Mouse (Mus musculus) forebrain, postnatal 0 days (tissue): ENCODE measurements around the gene Wdr19. TPM values are rescaled to one million over a fixed set of nuclear protein-coding genes. Genes with fewer than 3 reads are reported as not detected.

ENCODE experiments used
- ATAC-seq: fragments of 200-750 bp; cut with Nextera tagmentation; 2 replicates; pipeline ENCODE4 v1.8.0; 2017; ENCODE audit warnings: mild to moderate bottlenecking, moderate library complexity
- DNase-seq: peaks from one replicate; pipeline ENCODE4 v3.0.0-alpha.2; 2015
- H3K27ac ChIP-seq: fragments of 300-500 bp; sonication (generic); 2 replicates; pipeline ENCODE4 v1.5.1; 2014; ENCODE audit warnings: low read depth, mild to moderate bottlenecking, antibody characterized with exemption, low read length, moderate library complexity, mixed read lengths
- H3K27me3 ChIP-seq: fragments of 300-500 bp; sonication (generic); 2 replicates; pipeline ENCODE4 v1.6.1; 2014; ENCODE audit warnings: mild to moderate bottlenecking, low read length, mixed read lengths; ENCODE audit not compliant: insufficient read depth
- H3K36me3 ChIP-seq: fragments of 300-500 bp; sonication (generic); 2 replicates; pipeline ENCODE4 v1.6.1; 2014; ENCODE audit warnings: mild to moderate bottlenecking, moderate library complexity; ENCODE audit not compliant: insufficient read depth
- H3K4me1 ChIP-seq: fragments of 300-500 bp; sonication (generic); 2 replicates; pipeline ENCODE4 v1.6.1; 2014; ENCODE audit warnings: antibody characterized with exemption; ENCODE audit not compliant: insufficient read depth
- H3K4me2 ChIP-seq: fragments of 300-500 bp; sonication (generic); 2 replicates; pipeline ENCODE4 v1.6.1; 2014; ENCODE audit warnings: low read depth, mild to moderate bottlenecking, moderate library complexity
- H3K4me3 ChIP-seq: fragments of 300-500 bp; sonication (generic); 2 replicates; pipeline ENCODE4 v1.5.1; 2014; ENCODE audit warnings: low read depth, low read length, mixed read lengths
- H3K9ac ChIP-seq: fragments of 300-500 bp; sonication (generic); 2 replicates; pipeline ENCODE4 v1.6.1; 2014; ENCODE audit warnings: mild to moderate bottlenecking
- H3K9me3 ChIP-seq: fragments of 300-500 bp; sonication (generic); 2 replicates; pipeline ENCODE4 v1.6.1; 2016; ENCODE audit warnings: low read length
- CTCF ChIP-seq: sonication (generic); IDR thresholded peaks from 2 replicates; pipeline ENCODE4 v1.5.1; 2016; ENCODE audit warnings: antibody characterized with exemption, control low read depth, low read depth
- WGBS: fragments of 180-500 bp; shearing (Covaris S2); extraction: QIAGEN DNeasy Blood & Tissue Kit; methylation state at CpG from one replicate; pipeline ENCODE4 v1.1.7; 2014; 5-methylcytosine and 5-hydroxymethylcytosine counted together
- polyA plus RNA-seq: library from polyadenylated mRNA; unstranded; fragments of >200 nt; fragmentation: Nextera tagmentation; extraction: Ambion mirVana; gene quantifications from 2 replicates; pipeline ENCODE4 v1.2.1, GENCODE M21; 2015
- total RNA-seq: library from RNA; depleted of rRNA; stranded (reverse); fragments of >200 nt; gene quantifications from 2 replicates; pipeline ENCODE4 v1.2.3, GENCODE M21; 2014; rRNA removed

Wdr19 gene
- total RNA-seq (16.5 and 21.9 TPM in 2 replicates), polyA plus RNA-seq (6.3 and 7.7 TPM in 2 replicates)

DNA sequence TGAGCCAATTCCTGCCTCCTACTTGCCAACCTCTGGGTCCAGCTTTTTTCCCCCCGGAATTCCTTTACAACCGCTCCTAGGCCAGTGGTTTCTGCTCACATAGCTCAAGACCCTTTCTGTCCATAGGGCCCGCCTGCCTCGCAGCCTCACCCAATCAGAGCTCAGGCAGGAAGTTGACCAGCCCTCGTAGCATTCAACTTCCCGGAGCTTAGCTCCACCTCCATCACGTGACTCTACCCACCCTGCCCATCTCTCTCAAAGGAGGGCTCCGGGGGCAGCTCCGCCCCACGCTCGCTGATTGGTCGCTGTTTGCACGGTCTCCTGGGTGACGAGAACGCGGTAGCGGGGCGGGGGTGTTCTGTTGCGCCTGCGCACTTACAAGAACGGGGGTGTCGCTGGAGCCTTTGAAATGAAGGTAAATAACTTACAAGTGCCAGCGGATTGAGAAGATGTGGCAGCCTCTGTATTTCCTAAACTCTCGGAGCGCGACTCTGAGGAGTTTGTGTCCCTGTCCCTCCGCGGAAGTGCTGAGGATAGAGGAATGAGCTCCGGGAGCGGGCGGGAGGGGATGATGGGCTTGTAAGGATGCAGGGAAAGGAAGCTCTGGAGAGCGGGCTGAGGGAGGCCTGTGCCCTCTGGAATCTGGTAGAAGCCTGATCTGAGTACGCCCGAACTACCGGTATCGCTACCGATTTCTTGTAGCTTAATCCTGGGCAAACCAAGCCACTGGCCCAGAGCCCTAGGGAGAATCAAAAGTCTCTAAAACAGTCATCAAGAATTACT lies at the start of gene Wdr19:
Wdr19 (plus strand) TSS at position 351 of the 783 bp plus-strand sequence.
- Histone ChIP-seq H3K9ac (peak within 1 kb of the TSS; percentile 71), H3K4me1 (0 out of 2 replicates have a peak, but pooled peaks cover 6% of the 10 kb centered on the region), H3K9me3 (no peaks in the 10 kb centered on the region), H3K27ac (peak within 1 kb of the TSS; percentile 80), H3K4me3 (peak within 1 kb of the TSS; percentile 53), H3K4me2 (peak within 1 kb of the TSS; percentile 67), H3K27me3 (no peaks in the 10 kb centered on the region), H3K36me3 (no peaks in the 10 kb centered on the region)
- ATAC-seq = peak; percentile 99
- DNase-seq = peak; percentile 99
- TF ChIP-seq CTCF = no peak
- WGBS = 3% methylated on average over 37 of the region's 37 CpGs

DNA sequence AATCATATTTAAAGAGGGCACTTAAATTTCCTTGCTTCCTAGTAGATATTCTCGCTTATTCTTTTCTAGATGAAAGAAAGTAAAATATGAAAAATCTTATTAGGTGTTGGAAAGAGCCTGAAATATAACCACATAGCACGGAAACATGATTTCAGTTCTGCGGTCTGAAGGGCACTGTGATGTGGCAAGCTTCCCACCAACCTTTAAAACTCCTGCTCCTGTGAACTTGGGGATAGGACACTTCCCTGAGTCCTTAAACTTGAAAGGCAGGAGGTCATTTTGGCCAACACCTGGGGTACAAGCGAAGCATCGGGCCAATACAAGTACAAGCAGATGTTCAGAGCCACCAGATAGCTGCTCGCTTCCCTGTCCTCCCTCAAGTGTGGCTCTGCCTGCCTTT lies 49.8 kb upstream of the Wdr19 start:
- DNase-seq = no peak
- no peak overlapping the region for H3K4me2 ChIP-seq
- H3K27me3 ChIP-seq = no peaks in the 10 kb centered on the region
- H3K27ac ChIP-seq = no peak overlapping the region
- TF ChIP-seq CTCF = no peak
- H3K9ac ChIP-seq = no peak overlapping the region
- H3K9me3 ChIP-seq = no peaks in the 10 kb centered on the region
- no peak for ATAC-seq
- H3K4me3 ChIP-seq = no peak overlapping the region
- 97% methylated on average over 6 of the region's 6 CpGs for WGBS
- H3K36me3 ChIP-seq = peaks cover 46% of the 10 kb centered on the region
- H3K4me1 ChIP-seq = no peaks in the 10 kb centered on the region

DNA sequence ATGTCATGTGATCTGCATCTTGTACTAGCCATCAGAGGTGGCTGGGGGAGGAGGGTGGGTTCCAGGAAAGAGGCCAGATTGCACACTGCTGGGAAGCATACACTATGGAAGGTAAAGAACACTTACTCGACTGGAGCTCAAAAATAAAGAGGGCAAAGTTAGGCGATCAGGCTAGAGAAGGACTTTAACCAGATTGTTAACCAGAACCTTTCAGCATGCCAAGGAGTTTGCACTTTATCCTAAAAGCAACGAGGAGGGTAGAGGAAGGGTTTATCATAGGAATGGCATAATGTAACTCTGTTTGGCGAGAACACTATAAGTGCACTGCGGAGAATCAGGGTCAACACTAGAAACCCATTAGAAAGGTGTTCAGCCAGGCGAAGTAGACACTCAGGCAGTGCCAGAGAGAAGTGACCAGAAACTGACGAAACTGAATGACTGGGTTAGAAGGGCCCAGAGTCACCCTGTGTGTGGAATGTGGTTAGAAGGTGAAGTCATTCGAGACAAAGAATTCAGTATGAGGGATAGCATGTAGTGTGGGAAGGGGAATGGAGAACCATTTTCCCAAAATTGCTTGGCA lies 49.0 kb upstream of the Wdr19 start:
- no peak for TF ChIP-seq CTCF
- 89% methylated on average over 8 of the region's 8 CpGs for WGBS
- Histone ChIP-seq H3K9me3 (no peaks in the 10 kb centered on the region), H3K27ac (no peak overlapping the region), H3K4me3 (no peak overlapping the region), H3K4me2 (no peak overlapping the region), H3K36me3 (peaks cover 40% of the 10 kb centered on the region), H3K27me3 (no peaks in the 10 kb centered on the region), H3K4me1 (no peaks in the 10 kb centered on the region), H3K9ac (no peak overlapping the region)
- DNase-seq = no peak
- no peak for ATAC-seq

DNA sequence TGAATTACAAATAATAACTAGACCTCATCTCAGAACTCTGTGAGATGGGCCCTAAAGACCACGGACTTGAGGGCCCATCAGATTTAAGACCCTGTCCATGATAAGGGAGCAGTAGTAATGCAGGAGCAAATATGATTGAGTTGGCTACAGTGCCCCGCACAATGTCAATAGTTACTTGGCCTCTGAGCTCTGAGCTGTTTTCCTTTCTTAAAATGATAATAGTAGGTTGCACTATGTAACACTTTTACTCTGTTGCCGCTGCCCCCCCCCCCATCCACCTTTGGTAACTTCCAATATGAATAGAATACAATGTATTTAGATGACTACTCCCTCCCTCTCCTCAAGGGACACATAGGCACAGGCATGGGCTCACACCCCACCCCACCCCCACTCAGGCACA lies 48.2 kb upstream of the Wdr19 start:
- Histone ChIP-seq H3K4me2 (no peak overlapping the region), H3K4me3 (no peak overlapping the region), H3K9ac (no peak overlapping the region), H3K36me3 (peaks cover 40% of the 10 kb centered on the region), H3K4me1 (no peaks in the 10 kb centered on the region), H3K27me3 (no peaks in the 10 kb centered on the region), H3K9me3 (no peaks in the 10 kb centered on the region), H3K27ac (no peak overlapping the region)
- no peak for TF ChIP-seq CTCF
- ATAC-seq (no peak), DNase-seq (no peak)
- 98% methylated on average over 3 of the region's 3 CpGs for WGBS

DNA sequence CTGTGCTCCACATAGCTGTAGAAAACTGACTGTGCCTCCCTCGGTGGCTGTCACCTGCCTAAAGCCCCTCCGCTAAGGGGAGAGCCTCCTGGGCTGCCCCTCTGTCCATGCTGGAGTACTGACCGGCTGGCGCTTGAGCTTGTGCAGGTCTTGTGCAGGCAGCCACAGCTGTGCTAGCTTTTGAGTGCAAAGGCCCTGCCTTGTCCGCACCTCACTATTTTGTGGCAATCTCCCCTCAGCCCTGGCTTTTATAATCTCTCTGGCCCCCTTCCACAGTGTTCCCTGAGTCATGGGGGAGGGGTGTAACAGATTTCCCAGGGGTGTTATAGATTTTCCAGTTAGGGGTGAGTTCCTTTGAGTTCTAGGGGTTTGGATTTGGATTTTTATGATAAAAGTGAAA lies 47.7 kb upstream of the Wdr19 start:
- H3K27me3 ChIP-seq = no peaks in the 10 kb centered on the region
- no peaks in the 10 kb centered on the region for H3K4me1 ChIP-seq
- no peak overlapping the region for H3K27ac ChIP-seq
- 88% methylated on average over 5 of the region's 5 CpGs for WGBS
- ATAC-seq = no peak
- H3K9ac ChIP-seq = no peak overlapping the region
- TF ChIP-seq CTCF = no peak
- H3K4me3 ChIP-seq = no peak overlapping the region
- H3K9me3 ChIP-seq = no peaks in the 10 kb centered on the region
- H3K36me3 ChIP-seq = peaks cover 40% of the 10 kb centered on the region
- DNase-seq = no peak
- no peak overlapping the region for H3K4me2 ChIP-seq

DNA sequence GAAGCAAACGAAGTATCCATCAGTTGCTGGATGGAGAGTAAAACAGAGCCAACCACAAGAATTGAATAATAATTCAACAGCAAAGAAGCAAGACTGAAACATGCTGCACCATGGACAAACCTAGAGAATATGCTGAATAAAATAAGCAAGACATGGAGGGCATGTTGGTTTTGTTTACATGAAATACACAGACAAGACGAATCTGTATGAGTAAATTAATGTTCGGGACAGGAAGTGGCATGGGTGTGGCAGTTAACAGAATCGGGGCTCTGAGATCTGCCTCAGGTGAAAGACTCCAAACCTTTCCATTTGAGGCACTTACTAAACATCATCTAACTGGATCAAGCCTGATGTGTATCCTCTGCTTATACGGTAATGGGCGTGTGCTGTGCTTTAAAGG lies 45.2 kb upstream of the Wdr19 start:
- 93% methylated on average over 6 of the region's 6 CpGs for WGBS
- Histone ChIP-seq H3K4me2 (no peak overlapping the region), H3K9me3 (no peaks in the 10 kb centered on the region), H3K36me3 (peaks cover 31% of the 10 kb centered on the region), H3K4me3 (no peak overlapping the region), H3K9ac (no peak overlapping the region), H3K4me1 (no peaks in the 10 kb centered on the region), H3K27me3 (no peaks in the 10 kb centered on the region), H3K27ac (no peak overlapping the region)
- TF ChIP-seq CTCF = no peak
- no peak for DNase-seq
- ATAC-seq = no peak

DNA sequence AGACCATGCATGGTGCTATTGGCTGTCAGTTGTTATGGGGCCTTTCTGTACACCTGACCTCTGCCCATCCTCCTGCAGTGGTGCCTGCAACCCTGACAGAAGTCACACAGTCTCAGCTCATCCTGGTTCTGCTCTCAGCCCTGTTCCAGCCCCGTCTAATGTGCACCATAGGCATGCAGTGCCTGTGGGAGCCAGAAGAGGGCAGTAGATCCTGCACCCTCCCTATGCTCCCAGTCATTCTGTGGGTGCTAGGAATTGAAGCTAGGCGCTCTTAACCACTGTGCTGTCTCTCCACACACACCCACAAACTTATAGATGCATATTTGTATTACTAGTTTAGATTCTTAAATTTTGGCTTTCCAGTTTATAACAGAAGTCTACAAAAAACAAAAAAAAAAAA lies 42.6 kb upstream of the Wdr19 start:
- Histone ChIP-seq H3K27me3 (no peaks in the 10 kb centered on the region), H3K4me1 (no peaks in the 10 kb centered on the region), H3K4me2 (no peak overlapping the region), H3K4me3 (no peak overlapping the region), H3K9ac (no peak overlapping the region), H3K36me3 (peaks cover 38% of the 10 kb centered on the region), H3K9me3 (no peaks in the 10 kb centered on the region), H3K27ac (no peak overlapping the region)
- ATAC-seq (peak; percentile 55; the same call in 1 of the 2 replicates), DNase-seq (peak; percentile 34)
- TF ChIP-seq CTCF = peak; percentile 73
- 68% methylated on average over 2 of the region's 2 CpGs for WGBS
